Mouse (Mus musculus): ENCODE measurements around the gene Golga7b.

DNA sequence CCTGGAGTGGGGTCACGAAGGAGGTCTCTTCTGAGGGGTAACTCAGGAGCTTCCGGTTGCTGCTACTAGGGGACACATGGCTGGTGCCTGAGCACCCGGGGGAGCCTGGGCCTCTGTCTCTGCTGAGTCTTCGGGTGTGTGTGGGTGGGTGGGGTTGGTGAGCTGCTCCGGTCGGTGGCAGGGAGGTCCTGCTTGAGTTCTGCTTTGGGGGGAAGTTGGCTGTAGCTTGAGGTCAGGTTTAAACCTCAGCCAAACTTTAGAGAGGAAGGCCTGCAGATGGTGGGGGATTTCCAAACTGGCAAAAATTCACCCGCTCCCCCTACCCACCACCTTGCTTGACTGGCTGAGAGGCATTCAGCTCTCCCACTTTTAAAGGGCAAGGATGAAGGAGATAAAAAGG lies 23.8 kb downstream of the Golga7b start:
- TF ChIP-seq POLR2A (IDR thresholded peaks at IDR 0.05; ENCODE audit: borderline replicate concordance, extremely low read depth, insufficient read depth, insufficient read length, poor library complexity, severe bottlenecking) (no peak), CTCF (IDR thresholded peaks at IDR 0.05; ENCODE audit: borderline replicate concordance, extremely low read depth, insufficient read depth, insufficient read length) (no peak)

Data from brain, embryonic 14.5 days (tissue).